Mouse (Mus musculus): ENCODE measurements at regions not wholly inside any gene's neighbourhood (a gene's known extent, or its start where the extent isn't known, plus 50 kb on each side); places are given as distances from the start of the nearest gene placed in this dataset.

DNA sequence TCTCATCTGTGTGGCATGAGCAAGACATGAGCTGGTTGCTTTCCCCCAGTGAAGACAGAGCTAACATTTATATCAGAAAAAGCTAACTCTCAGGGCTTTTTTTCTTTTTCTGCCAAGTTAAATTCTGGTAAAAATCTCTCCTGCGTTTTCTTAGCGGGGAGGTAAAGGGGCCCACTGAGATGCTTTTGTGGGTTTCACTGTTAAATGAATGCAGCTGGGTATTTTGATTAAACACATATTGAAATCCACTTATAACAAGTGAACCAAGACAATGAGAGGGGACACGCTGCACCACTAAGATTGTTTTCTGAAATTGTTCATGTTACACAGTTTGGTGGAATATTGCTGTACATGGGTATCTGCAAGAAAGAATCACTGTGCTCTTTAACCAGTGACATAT lies 149.0 kb downstream of the Cmpk2 start:
- TF ChIP-seq CTCF (IDR thresholded peaks at IDR 0.05; ENCODE audit: insufficient read depth, low read length) (no peak), POLR2A (IDR thresholded peaks at IDR 0.05; ENCODE audit: borderline replicate concordance, extremely low read depth, low read depth, low read length) (no peak)

Data from lung, adult 2 months (tissue).